Mouse (Mus musculus) heart, embryonic 12.5 days (tissue): Measurements from ENCODE around the gene Klhl31. TPM values are rescaled to one million over a fixed set of nuclear protein-coding genes. Genes with fewer than 3 reads are reported as not detected.

Experiments used
- ATAC-seq: fragments of 200-750 bp; cut with Nextera tagmentation; 2 replicates; pipeline ENCODE4 v1.8.0; 2017; ENCODE audit warnings: moderate TSS enrichment, moderate library complexity; ENCODE audit not compliant: insufficient number of reproducible peaks, low FRiP score
- H3K27ac ChIP-seq: fragments of 300-500 bp; sonication (generic); 2 replicates; pipeline ENCODE4 v1.5.1; 2016; ENCODE audit warnings: mild to moderate bottlenecking, moderate library complexity; ENCODE audit not compliant: poor library complexity, severe bottlenecking
- H3K27me3 ChIP-seq: fragments of 300-500 bp; sonication (generic); replicated peaks from 2 replicates; pipeline ENCODE4 v1.6.1; 2016; ENCODE audit warnings: mild to moderate bottlenecking, moderate library complexity
- H3K36me3 ChIP-seq: fragments of 300-500 bp; sonication (generic); 2 replicates; pipeline ENCODE4 v1.6.1; 2016; ENCODE audit warnings: mild to moderate bottlenecking, moderate library complexity
- H3K4me1 ChIP-seq: fragments of 300-500 bp; sonication (generic); replicated peaks from 2 replicates; pipeline ENCODE4 v1.6.1; 2016; ENCODE audit warnings: mild to moderate bottlenecking
- H3K4me2 ChIP-seq: fragments of 300-500 bp; sonication (generic); 2 replicates; pipeline ENCODE4 v1.6.1; 2016; ENCODE audit warnings: mild to moderate bottlenecking, moderate library complexity
- H3K4me3 ChIP-seq: fragments of 300-500 bp; sonication (generic); 2 replicates; pipeline ENCODE4 v1.5.1; 2016; ENCODE audit warnings: mild to moderate bottlenecking
- H3K9ac ChIP-seq: fragments of 300-500 bp; sonication (generic); 2 replicates; pipeline ENCODE4 v1.6.1; 2016; ENCODE audit warnings: mild to moderate bottlenecking, moderate library complexity
- H3K9me3 ChIP-seq: fragments of 300-500 bp; sonication (generic); replicated peaks from 2 replicates; pipeline ENCODE4 v1.6.1; 2016; ENCODE audit warnings: mild to moderate bottlenecking, moderate library complexity
- WGBS: fragments of 180-500 bp; shearing (Covaris S2); methylation state at CpG from one replicate; pipeline ENCODE4 v1.1.7; 2016; 5-methylcytosine and 5-hydroxymethylcytosine counted together
- polyA plus RNA-seq: library from polyadenylated mRNA; unstranded; fragments of >200 nt; fragmentation: Nextera tagmentation; extraction: Ambion mirVana; gene quantifications from 2 replicates; pipeline ENCODE4 v1.2.1, GENCODE M21; 2016

Gene Klhl31
- polyA plus RNA-seq, 1 experiment from 2014 or later: 59.4 TPM

DNA sequence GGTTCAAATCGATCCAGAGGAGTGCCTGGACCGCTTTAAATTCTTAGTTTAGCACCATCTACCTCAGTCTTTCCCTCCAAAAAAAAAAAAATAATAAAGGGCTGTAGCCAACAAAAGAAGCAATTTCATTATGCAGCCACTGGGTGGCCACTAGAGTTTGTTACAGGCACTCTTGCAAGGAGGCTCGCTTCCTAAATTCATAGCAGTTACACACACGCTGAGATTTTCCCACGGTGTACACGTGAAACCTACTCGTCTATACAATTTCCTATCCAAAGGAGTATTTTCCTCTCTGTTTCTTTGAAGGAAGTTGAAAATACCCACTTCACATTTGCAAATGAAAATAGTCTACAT lies 19.6 kb downstream of the Klhl31 start:
- Histone ChIP-seq H3K9ac (peak overlapping the region; percentile 78; the same call in 1 of the 2 replicates), H3K27ac (no peak overlapping the region), H3K27me3 (no peaks in the 10 kb centered on the region), H3K4me3 (peak overlapping the region; percentile 52), H3K4me1 (peaks cover 16% of the 10 kb centered on the region), H3K4me2 (peak overlapping the region; percentile 90), H3K9me3 (no peaks in the 10 kb centered on the region), H3K36me3 (peaks cover 7% of the 10 kb centered on the region)
- peak; percentile 18; the same call in 1 of the 2 replicates for ATAC-seq
- WGBS: 4% methylated on average over 7 of the region's 7 CpGs

GRCm38 (mm10) chr9:77662917-77663316 lies 26.6 kb downstream of the Klhl31 start:
- Histone ChIP-seq H3K4me2 (no peak overlapping the region), H3K27me3 (no peaks in the 10 kb centered on the region), H3K4me1 (peaks cover 10% of the 10 kb centered on the region; the same call in 1 of the 2 replicates), H3K9ac (no peak overlapping the region), H3K4me3 (no peak overlapping the region), H3K27ac (no peak overlapping the region), H3K9me3 (no peaks in the 10 kb centered on the region), H3K36me3 (no peaks in the 10 kb centered on the region)
- no peak for ATAC-seq
- WGBS: 60% methylated on average over 3 of the region's 3 CpGs

DNA sequence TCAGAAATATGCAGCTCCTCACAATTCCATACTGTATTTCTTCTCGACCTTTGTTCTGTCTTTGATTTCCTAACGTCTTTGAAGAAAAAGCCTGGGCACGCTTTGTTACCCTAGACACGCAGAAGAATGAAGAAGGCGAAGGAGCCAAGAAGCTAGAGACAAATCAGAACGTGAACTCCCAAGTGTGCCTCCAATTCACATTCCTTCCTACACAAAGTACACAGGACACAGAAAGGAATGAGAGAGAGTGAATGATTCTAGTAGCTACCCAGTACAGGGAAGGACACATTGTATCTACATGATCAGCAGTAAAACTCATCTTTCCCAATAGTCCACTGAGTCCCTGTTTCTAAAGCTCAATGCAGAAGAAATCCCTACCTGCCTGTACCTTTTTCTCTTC lies 33.8 kb downstream of the Klhl31 start:
- Histone ChIP-seq H3K27ac (no peak overlapping the region), H3K4me2 (no peak overlapping the region), H3K36me3 (no peaks in the 10 kb centered on the region), H3K27me3 (no peaks in the 10 kb centered on the region), H3K4me3 (no peak overlapping the region), H3K9me3 (peaks cover 14% of the 10 kb centered on the region), H3K9ac (no peak overlapping the region), H3K4me1 (no peaks in the 10 kb centered on the region)
- no peak for ATAC-seq
- 80% methylated on average over 6 of the region's 6 CpGs for WGBS

- no peaks in the 10 kb centered on the region for H3K4me1 ChIP-seq
Measured at GRCm38 (mm10) chr9:77671004-77671403, 34.7 kb downstream of the Klhl31 start.

DNA sequence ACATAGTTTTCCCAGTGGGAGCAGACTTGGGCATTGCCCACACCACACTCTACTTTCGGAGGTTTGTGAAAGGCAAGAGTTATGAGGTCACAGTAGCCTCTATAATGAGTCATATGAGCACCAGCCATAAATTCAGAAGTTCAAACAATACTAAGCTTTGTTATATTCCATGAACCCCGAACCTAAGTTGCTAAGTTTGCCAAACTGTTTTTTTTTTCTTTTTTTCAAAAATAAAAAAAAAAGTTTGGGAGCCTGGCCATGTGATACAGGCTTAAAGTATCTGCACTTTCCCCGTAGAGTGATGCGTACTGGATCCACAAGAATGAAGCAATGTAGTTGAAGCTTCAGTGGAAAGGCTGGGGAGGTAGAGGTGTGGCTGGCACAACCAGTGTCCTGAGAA lies 36.9 kb downstream of the Klhl31 start:
- Histone ChIP-seq H3K4me3 (no peak overlapping the region), H3K27ac (no peak overlapping the region), H3K36me3 (no peaks in the 10 kb centered on the region), H3K9me3 (peaks cover 14% of the 10 kb centered on the region), H3K4me2 (no peak overlapping the region), H3K4me1 (no peaks in the 10 kb centered on the region), H3K27me3 (no peaks in the 10 kb centered on the region), H3K9ac (no peak overlapping the region)
- WGBS: 77% methylated on average over 4 of the region's 4 CpGs
- no peak for ATAC-seq

More at GRCm38 (mm10) chr9:77671004-77671403, 34.7 kb downstream of the Klhl31 start:
- no peaks in the 10 kb centered on the region for H3K36me3 ChIP-seq
- WGBS: 86% methylated on average over 5 of the region's 5 CpGs
- H3K27ac ChIP-seq: no peak overlapping the region
- H3K4me3 ChIP-seq: no peak overlapping the region
- H3K4me2 ChIP-seq: no peak overlapping the region
- ATAC-seq: no peak
- H3K9me3 ChIP-seq: peaks cover 14% of the 10 kb centered on the region
- H3K9ac ChIP-seq: no peak overlapping the region
- no peaks in the 10 kb centered on the region for H3K27me3 ChIP-seq

- no peaks in the 10 kb centered on the region for H3K4me1 ChIP-seq
- H3K27ac ChIP-seq: no peak overlapping the region
- no peak overlapping the region for H3K4me3 ChIP-seq
- H3K9ac ChIP-seq: no peak overlapping the region
- no peaks in the 10 kb centered on the region for H3K36me3 ChIP-seq
- H3K9me3 ChIP-seq: peaks cover 14% of the 10 kb centered on the region
- no peak for ATAC-seq
- H3K27me3 ChIP-seq: no peaks in the 10 kb centered on the region
- 81% methylated on average over 2 of the region's 2 CpGs for WGBS
- no peak overlapping the region for H3K4me2 ChIP-seq
Measured at GRCm38 (mm10) chr9:77673986-77674385, 37.7 kb downstream of the Klhl31 start.

DNA sequence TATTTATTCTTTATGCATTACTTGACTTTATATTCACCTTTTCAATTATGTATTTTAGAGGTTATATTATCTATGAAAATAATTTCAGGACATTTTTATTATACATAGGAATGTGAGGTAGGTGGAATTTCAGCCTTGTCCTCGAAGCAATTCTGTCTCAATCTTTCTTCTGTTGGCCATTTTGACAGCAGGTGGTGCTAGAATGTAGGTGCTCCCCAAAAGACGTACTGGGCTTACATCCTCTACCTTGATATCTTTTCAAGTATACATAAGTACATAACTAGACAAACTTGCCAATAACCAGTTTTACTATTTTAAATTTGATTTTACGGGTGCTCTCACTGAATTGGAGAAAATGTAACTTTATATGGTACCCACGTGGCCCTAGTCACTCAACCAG lies 48.6 kb downstream of the Klhl31 start:
- no peaks in the 10 kb centered on the region for H3K9me3 ChIP-seq
- H3K27ac ChIP-seq: no peak overlapping the region
- no peak for ATAC-seq
- no peaks in the 10 kb centered on the region for H3K36me3 ChIP-seq
- no peak overlapping the region for H3K9ac ChIP-seq
- 67% methylated on average over 4 of the region's 4 CpGs for WGBS
- H3K27me3 ChIP-seq: no peaks in the 10 kb centered on the region
- H3K4me2 ChIP-seq: no peak overlapping the region
- 0 out of 2 replicates have a peak, but pooled peaks cover 3% of the 10 kb centered on the region for H3K4me1 ChIP-seq
- H3K4me3 ChIP-seq: no peak overlapping the region

- no peak for ATAC-seq
- no peaks in the 10 kb centered on the region for H3K36me3 ChIP-seq
- H3K4me3 ChIP-seq: no peak overlapping the region
- H3K9ac ChIP-seq: no peak overlapping the region
- H3K4me1 ChIP-seq: 0 out of 2 replicates have a peak, but pooled peaks cover 3% of the 10 kb centered on the region
- H3K27me3 ChIP-seq: no peaks in the 10 kb centered on the region
- peak overlapping the region; percentile 22; the same call in 1 of the 2 replicates for H3K27ac ChIP-seq
- 52% methylated on average over 5 of the region's 5 CpGs for WGBS
- H3K4me2 ChIP-seq: no peak overlapping the region
- no peaks in the 10 kb centered on the region for H3K9me3 ChIP-seq
Measured at GRCm38 (mm10) chr9:77685825-77686500, 49.7 kb downstream of the Klhl31 start.

- ATAC-seq: no peak
- Histone ChIP-seq H3K27me3 (no peaks in the 10 kb centered on the region), H3K4me3 (no peak overlapping the region), H3K9ac (no peak overlapping the region), H3K27ac (no peak overlapping the region), H3K4me2 (no peak overlapping the region), H3K36me3 (no peaks in the 10 kb centered on the region), H3K4me1 (no peaks in the 10 kb centered on the region), H3K9me3 (0 out of 2 replicates have a peak, but pooled peaks cover 4% of the 10 kb centered on the region)
- 73% methylated on average over 7 of the region's 7 CpGs for WGBS
Measured at GRCm38 (mm10) chr9:77692707-77693106, 56.4 kb downstream of the Klhl31 start.

GRCm38 (mm10) chr9:77693405-77693804 lies 57.1 kb downstream of the Klhl31 start:
- Histone ChIP-seq H3K4me2 (no peak overlapping the region), H3K36me3 (no peaks in the 10 kb centered on the region), H3K4me3 (no peak overlapping the region), H3K27ac (no peak overlapping the region), H3K4me1 (no peaks in the 10 kb centered on the region), H3K27me3 (no peaks in the 10 kb centered on the region), H3K9ac (no peak overlapping the region), H3K9me3 (0 out of 2 replicates have a peak, but pooled peaks cover 4% of the 10 kb centered on the region)
- WGBS: 85% methylated on average over 1 of the region's 1 CpGs
- ATAC-seq: no peak

GRCm38 (mm10) chr9:77695586-77695985 lies 59.3 kb downstream of the Klhl31 start:
- Histone ChIP-seq H3K36me3 (no peaks in the 10 kb centered on the region), H3K9me3 (0 out of 2 replicates have a peak, but pooled peaks cover 4% of the 10 kb centered on the region), H3K4me2 (no peak overlapping the region), H3K9ac (no peak overlapping the region), H3K4me3 (no peak overlapping the region), H3K27me3 (no peaks in the 10 kb centered on the region), H3K27ac (no peak overlapping the region), H3K4me1 (no peaks in the 10 kb centered on the region)
- 83% methylated on average over 5 of the region's 5 CpGs for WGBS
- no peak for ATAC-seq

- H3K4me3 ChIP-seq: no peak overlapping the region
- no peak for ATAC-seq
- H3K4me1 ChIP-seq: no peaks in the 10 kb centered on the region
- no peaks in the 10 kb centered on the region for H3K36me3 ChIP-seq
- H3K9me3 ChIP-seq: no peaks in the 10 kb centered on the region
- 82% methylated on average over 4 of the region's 4 CpGs for WGBS
- H3K9ac ChIP-seq: no peak overlapping the region
- H3K27me3 ChIP-seq: no peaks in the 10 kb centered on the region
- H3K4me2 ChIP-seq: no peak overlapping the region
- H3K27ac ChIP-seq: no peak overlapping the region
Measured at GRCm38 (mm10) chr9:77703476-77703875, 67.2 kb downstream of the Klhl31 start.
